Mouse (Mus musculus): ENCODE measurements around the gene Zbtb22.
"Not testable (repeated sequence)": the region's sequence is repeated elsewhere in the genome, so short reads cannot be mapped to it uniquely, and the experiment has no call there.

Gene Zbtb22

DNA sequence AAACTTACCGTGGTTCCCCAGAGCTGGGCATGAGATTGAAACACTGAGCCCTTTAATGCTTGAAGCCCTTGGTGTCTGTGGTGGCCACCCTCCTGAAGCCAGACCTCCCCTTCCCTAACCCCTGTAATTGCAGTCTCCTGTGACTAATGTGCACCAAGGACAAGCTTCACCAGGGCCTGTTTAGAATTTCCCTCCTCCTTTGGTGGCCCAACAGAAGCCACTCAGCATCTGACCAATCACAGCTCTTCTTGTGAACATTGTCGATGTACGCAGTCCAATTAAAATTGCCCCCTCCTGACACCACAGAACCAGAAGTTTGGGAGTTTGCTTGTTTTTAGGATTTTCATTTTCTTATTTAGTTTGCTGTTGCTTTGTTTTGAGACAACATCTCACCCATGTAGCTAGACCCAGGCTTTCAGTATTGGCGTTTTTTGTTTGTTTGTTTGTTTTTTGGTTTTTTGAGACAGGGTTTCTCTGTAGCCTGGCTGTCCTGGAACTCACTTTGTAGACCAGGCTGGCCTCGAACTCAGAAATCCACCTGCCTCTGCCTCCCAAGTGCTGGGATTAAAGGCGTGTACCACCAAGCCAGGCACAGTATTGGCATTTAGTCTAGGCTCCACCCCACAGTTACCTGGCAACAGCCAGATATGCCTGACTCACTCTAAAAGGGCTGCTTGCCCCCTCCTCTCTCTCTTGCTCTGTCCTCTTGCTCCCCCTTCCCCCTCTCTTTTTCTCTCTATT, 11.6 kb upstream of the Zbtb22 start:
- DNase-seq (ENCODE audit: extremely low spot score, low read depth, low spot score): not testable (repeated sequence)

GRCm38 (mm10) chr17:33904835-33905234, 10.9 kb upstream of the Zbtb22 start, which contains the start of gene Platr17:
Gene Platr17, plus strand, starts transcription at chr17:33905135.
- DNase-seq (ENCODE audit: extremely low spot score, low read depth, low spot score): not testable (repeated sequence)

GRCm38 (mm10) chr17:33908331-33909076, 7.2 kb upstream of the Zbtb22 start:
- no peak for DNase-seq (ENCODE audit: extremely low spot score, low read depth, low spot score)

- peak; percentile 85 for DNase-seq (ENCODE audit: extremely low spot score, low read depth, low spot score)
These were observed 6.4 kb upstream of the Zbtb22 start, which contains the start of gene Daxx for GRCm38 (mm10) chr17:33909077-33909868. Gene Daxx, plus strand, starts transcription at chr17:33909414.

DNA sequence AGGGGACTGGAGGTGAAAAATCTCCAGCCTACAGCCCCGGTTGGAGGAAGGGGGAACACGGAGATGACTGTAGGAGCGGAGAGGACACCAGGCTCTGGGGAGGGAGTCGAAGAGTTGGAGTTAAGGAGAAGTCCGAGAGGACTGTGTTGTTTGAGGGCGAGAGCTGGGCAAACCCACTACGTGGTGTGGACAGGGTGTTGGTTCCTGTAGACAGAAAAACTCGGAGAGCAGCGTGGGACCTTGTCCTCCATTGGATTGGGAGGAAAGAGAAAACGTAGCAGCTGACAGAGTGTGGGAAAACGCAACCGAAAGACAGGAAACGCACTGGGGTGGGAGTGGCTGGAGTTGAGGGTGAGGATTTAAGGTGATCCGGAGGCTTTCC, 5.8 kb upstream of the Zbtb22 start:
- DNase-seq (ENCODE audit: extremely low spot score, low read depth, low spot score): no peak

DNA sequence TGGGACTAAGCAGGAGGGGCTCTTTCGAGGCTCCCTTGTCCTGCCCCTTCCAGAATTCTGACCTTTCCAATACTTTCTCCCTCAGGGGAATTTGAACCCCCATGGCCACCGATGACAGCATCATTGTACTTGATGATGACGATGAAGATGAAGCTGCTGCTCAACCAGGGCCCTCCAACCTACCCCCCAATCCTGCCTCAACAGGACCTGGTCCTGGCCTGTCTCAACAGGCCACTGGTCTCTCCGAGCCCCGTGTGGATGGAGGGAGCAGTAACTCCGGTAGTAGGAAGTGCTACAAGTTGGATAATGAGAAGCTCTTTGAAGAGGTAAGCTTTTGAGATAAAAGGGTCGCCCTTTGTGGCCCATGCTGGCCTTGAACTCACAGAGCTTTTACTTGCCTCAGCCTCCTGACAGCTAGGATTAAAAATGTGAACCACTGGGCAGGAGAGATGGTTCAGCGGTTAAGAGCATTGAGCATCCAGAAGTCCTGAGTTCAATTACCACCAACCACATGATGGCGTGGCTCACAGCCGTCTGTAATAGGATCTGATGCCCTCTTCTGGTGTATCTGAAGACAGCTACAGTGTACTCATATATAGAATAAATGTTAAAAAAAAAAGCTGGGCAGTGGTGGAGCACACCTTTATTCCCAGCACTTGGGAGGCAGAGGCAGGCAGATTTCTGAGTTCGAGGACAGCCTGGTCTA, 5.2 kb upstream of the Zbtb22 start:
- no peak for DNase-seq (ENCODE audit: extremely low spot score, low read depth, low spot score)

DNA sequence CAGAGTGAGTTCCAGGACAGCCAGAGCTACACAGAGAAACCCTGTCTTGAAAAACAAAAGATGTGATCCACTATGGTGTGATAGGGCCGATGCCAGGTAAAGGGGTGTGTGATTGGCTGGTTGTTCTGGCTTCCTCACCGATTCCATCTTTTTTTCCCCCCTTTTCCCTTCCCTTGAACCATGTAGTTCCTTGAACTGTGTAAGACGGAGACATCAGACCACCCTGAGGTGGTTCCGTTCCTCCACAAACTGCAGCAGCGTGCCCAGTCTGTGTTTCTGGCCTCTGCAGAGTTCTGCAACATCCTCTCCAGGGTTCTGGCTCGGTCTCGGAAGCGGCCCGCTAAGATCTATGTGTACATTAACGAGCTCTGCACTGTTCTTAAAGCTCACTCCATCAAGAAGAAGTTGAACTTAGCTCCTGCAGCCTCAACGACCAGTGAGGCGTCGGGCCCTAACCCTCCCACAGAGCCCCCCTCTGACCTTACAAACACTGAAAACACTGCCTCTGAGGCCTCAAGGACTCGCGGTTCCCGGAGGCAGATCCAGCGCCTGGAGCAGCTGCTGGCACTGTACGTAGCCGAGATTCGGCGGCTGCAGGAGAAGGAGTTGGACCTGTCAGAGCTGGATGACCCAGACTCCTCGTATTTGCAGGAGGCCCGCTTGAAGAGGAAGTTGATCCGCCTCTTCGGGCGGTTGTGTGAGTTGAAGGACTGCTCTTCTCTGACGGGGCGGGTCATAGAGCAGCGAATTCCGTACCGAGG, 4.5 kb upstream of the Zbtb22 start:
- DNase-seq (ENCODE audit: extremely low spot score, low read depth, low spot score): no peak

GRCm38 (mm10) chr17:33911813-33912414, 3.8 kb upstream of the Zbtb22 start:
- no peak for DNase-seq (ENCODE audit: extremely low spot score, low read depth, low spot score)

GRCm38 (mm10) chr17:33913264-33913663, 2.4 kb upstream of the Zbtb22 start:
- DNase-seq (ENCODE audit: extremely low spot score, low read depth, low spot score): no peak

DNA sequence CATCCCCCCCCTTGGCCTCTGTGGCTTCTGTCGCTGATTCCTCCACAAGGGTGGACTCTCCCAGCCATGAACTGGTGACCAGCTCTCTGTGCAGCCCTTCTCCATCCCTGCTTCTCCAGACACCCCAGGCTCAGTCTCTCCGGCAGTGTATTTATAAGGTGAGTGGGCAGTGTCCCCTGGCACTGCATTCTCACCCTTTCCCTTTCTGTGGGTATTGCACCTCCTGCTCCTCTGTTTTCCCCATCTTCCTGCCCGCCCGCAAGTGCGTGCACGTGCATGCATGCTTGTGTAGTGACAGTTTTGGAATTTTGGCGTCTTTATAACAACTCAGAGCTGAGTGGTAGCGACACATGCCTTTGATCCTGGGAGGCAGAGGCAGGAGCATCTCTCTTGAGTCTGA, 1.8 kb upstream of the Zbtb22 start:
- DNase-seq (ENCODE audit: extremely low spot score, low read depth, low spot score): no peak

DNA sequence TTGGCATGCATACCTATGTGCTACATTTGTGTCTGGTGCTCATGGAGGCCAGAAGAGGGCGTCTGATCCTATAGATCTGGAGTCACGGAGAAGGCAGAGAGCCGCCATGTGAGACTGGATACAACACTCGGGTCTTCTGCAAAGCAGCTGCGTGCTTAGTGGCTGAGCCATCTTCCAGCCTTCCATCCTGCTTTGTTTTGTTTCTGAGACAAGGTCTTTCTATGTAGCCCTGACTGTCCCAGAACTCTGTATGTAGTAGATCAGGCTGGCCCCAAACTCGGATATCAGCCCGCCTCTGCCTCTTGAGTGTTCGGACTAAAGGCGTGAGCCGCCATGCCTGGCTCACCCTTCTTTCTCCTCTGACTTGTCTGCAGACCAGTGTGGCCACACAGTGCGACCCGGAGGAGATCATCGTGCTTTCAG, 724 bp upstream of the Zbtb22 start:
- no peak for DNase-seq (ENCODE audit: extremely low spot score, low read depth, low spot score)

- DNase-seq (ENCODE audit: extremely low spot score, low read depth, low spot score): no peak
These were observed 590 bp downstream of the Zbtb22 start for GRCm38 (mm10) chr17:33916294-33916693.

GRCm38 (mm10) chr17:33916847-33917655, 1.3 kb downstream of the Zbtb22 start:
- no peak for DNase-seq (ENCODE audit: extremely low spot score, low read depth, low spot score)

GRCm38 (mm10) chr17:33917656-33918292, 2.1 kb downstream of the Zbtb22 start:
- no peak for DNase-seq (ENCODE audit: extremely low spot score, low read depth, low spot score)

GRCm38 (mm10) chr17:33918293-33919203, 2.8 kb downstream of the Zbtb22 start:
- DNase-seq (ENCODE audit: extremely low spot score, low read depth, low spot score): no peak

DNA sequence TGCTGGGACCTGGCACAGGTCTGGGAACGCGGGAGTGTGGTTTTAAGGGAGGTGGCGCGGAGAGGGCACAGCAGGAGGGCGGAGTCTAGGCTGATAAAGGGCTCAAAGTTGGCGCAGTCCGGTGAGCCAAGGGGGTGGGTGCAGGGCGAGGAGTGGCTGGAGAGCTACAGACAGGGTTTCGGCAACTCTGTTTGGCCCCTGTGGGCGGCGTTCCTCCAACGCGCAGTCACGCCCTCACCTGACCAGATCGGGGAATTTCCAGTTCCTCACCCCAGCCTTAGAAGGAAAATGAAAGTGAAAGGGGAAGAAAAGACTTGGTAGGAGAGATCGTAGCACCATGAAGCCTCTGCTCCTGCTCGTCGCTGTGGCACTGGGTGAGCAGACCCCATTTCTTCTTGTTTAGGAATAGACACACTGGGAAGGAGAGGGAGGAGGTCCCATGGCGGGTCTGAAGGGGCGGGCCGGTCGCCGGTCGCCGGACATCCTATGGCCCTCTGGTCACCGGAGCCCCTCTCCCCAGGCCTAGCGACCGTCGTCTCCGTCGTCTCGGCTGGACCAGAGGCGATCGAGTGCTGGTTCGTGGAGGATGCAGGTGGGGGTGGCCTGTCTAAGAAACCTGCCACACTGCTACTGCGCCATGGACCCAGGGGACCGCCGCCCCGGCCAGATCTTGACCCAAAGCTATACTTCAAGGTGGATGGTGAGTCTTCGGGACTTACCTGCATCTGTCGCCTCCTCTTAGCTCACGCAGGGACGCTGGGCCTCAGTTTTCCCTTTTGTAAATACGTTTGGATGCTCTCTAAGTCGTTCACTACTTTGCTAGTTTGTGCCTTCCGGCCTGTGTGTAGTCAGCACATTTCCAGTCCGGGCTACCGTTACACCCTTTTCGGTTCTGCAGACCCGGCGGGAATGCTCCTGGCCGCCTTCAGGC, 3.9 kb downstream of the Zbtb22 start:
- DNase-seq (ENCODE audit: extremely low spot score, low read depth, low spot score): no peak
